8 mouse cellular contexts compared by ENCODE assay signal in genomic region chr4:149710510-149710909, GRCm38 (mm10). TPM values are rescaled to one million over a fixed set of nuclear protein-coding genes. Genes with fewer than 3 reads are reported as not detected.
DNase-seq lines count a peak whose midpoint lies in the region; ATAC-seq lines count a peak whose summit lies in the region.

No protein-coding gene starts in this region.

- peak; percentile 66 for ATAC-seq in limb, embryonic 11.5 days (ENCODE audit: insufficient number of reproducible peaks, low FRiP score, low TSS enrichment, low read depth)
- 0 out of 2 replicates have a peak, but pooled peaks have one; percentile 55 for ATAC-seq in hindbrain, embryonic 13.5 days (ENCODE audit: low FRiP score)
- ATAC-seq in midbrain, embryonic 13.5 days: peak; percentile 72; the same call in 1 of the 2 replicates

- no peak overlapping the region for H3K27ac ChIP-seq in limb, embryonic 11.5 days (replicated peaks; ENCODE audit: low read depth, low read length)
- H3K27ac ChIP-seq in limb, embryonic 10.5 days: no peak overlapping the region
- no peak overlapping the region for H3K27ac ChIP-seq in hindbrain, embryonic 13.5 days
- H3K27ac ChIP-seq in midbrain, embryonic 13.5 days: no peak overlapping the region

- H3K36me3 ChIP-seq in limb, embryonic 11.5 days (ENCODE audit: control insufficient read depth, insufficient read depth, low read length): peaks cover 4% of the 10 kb centered on the region; the same call in 1 of the 2 replicates
- peaks cover 12% of the 10 kb centered on the region for H3K36me3 ChIP-seq in limb, embryonic 10.5 days
- H3K36me3 ChIP-seq in hindbrain, embryonic 13.5 days: peaks cover 9% of the 10 kb centered on the region
- peaks cover 10% of the 10 kb centered on the region for H3K36me3 ChIP-seq in midbrain, embryonic 13.5 days

- H3K27me3 ChIP-seq in limb, embryonic 11.5 days (ENCODE audit: control insufficient read depth, insufficient read depth, low read length): no peaks in the 10 kb centered on the region
- H3K27me3 ChIP-seq in limb, embryonic 10.5 days (ENCODE audit: low read depth, poor library complexity, severe bottlenecking): no peaks in the 10 kb centered on the region
- H3K27me3 ChIP-seq in hindbrain, embryonic 13.5 days: no peaks in the 10 kb centered on the region
- no peaks in the 10 kb centered on the region for H3K27me3 ChIP-seq in midbrain, embryonic 13.5 days

- intact Hi-C loops in left cerebral cortex, postnatal 25 days (cut with DNase I): loop anchor here (2.0 to 5.0 kb wide), 2 partner anchors 60 to 163 kb away; no protein-coding TSS in a partner anchor

- no peak overlapping the region for H3K9ac ChIP-seq in limb, embryonic 11.5 days (ENCODE audit: low read length)
- H3K9ac ChIP-seq in hindbrain, embryonic 13.5 days: no peak overlapping the region
- no peak overlapping the region for H3K9ac ChIP-seq in midbrain, embryonic 13.5 days (replicated peaks)

- 20% methylated on average over 5 of the region's 5 CpGs for WGBS in limb, embryonic 11.5 days
- WGBS in limb, embryonic 10.5 days: 19% methylated on average over 5 of the region's 5 CpGs
- WGBS in hindbrain, embryonic 13.5 days: 22% methylated on average over 5 of the region's 5 CpGs
- 21% methylated on average over 5 of the region's 5 CpGs for WGBS in midbrain, embryonic 13.5 days

- no peak overlapping the region for H3K4me2 ChIP-seq in limb, embryonic 11.5 days (ENCODE audit: low read depth, severe bottlenecking)
- no peak overlapping the region for H3K4me2 ChIP-seq in hindbrain, embryonic 13.5 days
- no peak overlapping the region for H3K4me2 ChIP-seq in midbrain, embryonic 13.5 days (replicated peaks)

- H3K4me3 ChIP-seq in limb, embryonic 11.5 days (ENCODE audit: low read depth, low read length): no peak overlapping the region
- no peak overlapping the region for H3K4me3 ChIP-seq in limb, embryonic 10.5 days
- no peak overlapping the region for H3K4me3 ChIP-seq in hindbrain, embryonic 13.5 days
- H3K4me3 ChIP-seq in midbrain, embryonic 13.5 days (replicated peaks): no peak overlapping the region

- no peaks in the 10 kb centered on the region for H3K4me1 ChIP-seq in limb, embryonic 11.5 days (ENCODE audit: control insufficient read depth, insufficient read depth, low read length)
- H3K4me1 ChIP-seq in limb, embryonic 10.5 days: peaks cover 15% of the 10 kb centered on the region
- H3K4me1 ChIP-seq in hindbrain, embryonic 13.5 days (replicated peaks): peaks cover 11% of the 10 kb centered on the region
- H3K4me1 ChIP-seq in midbrain, embryonic 13.5 days (replicated peaks): 0 out of 2 replicates have a peak, but pooled peaks cover 6% of the 10 kb centered on the region

- no peaks in the 10 kb centered on the region for H3K9me3 ChIP-seq in limb, embryonic 11.5 days (ENCODE audit: control insufficient read depth, low read length)
- no peaks in the 10 kb centered on the region for H3K9me3 ChIP-seq in limb, embryonic 10.5 days (replicated peaks)
- H3K9me3 ChIP-seq in hindbrain, embryonic 13.5 days: no peaks in the 10 kb centered on the region
- H3K9me3 ChIP-seq in midbrain, embryonic 13.5 days: no peaks in the 10 kb centered on the region

- DNase-seq in limb, embryonic 11.5 days (ENCODE audit: low spot score): peak; percentile 53
- no peak for DNase-seq in limb, embryonic 10.5 days (ENCODE audit: low spot score)
- peak; percentile 70 for DNase-seq in WW6 (ENCODE audit: low read depth, low spot score)
- peak; percentile 73 for DNase-seq in fibroblast of lung, adult 2 months (ENCODE audit: low read depth)
- DNase-seq in left cerebral cortex, postnatal 25 days (ENCODE audit: low spot score in 2 of 2): peak; percentile 58 to 81
- peak; percentile 64 for DNase-seq in telencephalon, adult 2 months (ENCODE audit: low read depth, low spot score)

RNA-seq across cellular contexts. Expression of gene Pik3cd, which starts 8.1 kb away (rescaled TPM):
- polyA plus RNA-seq in limb, embryonic 11.5 days (2014; fragmentation: Nextera tagmentation; extraction: Ambion mirVana): 2.7 and 2.9 TPM in 2 replicates
- polyA plus RNA-seq in limb, embryonic 10.5 days (2016; fragmentation: Nextera tagmentation; extraction: Ambion mirVana): 2.7 and 3.4 TPM in 2 replicates
- polyA plus RNA-seq in hindbrain, embryonic 13.5 days (2015; fragmentation: Nextera tagmentation; extraction: Ambion mirVana): 17.1 and 18.1 TPM in 2 replicates
- 10 to 100 TPM; 20.0 to 25.9 TPM for total RNA-seq in left cerebral cortex, postnatal 25 days (2021)
- polyA plus RNA-seq in midbrain, embryonic 13.5 days (2015; fragmentation: Nextera tagmentation; extraction: Ambion mirVana): 13.2 and 13.7 TPM in 2 replicates

RNA-seq across cellular contexts. Expression of gene Tmem201, which starts 27.3 kb away (rescaled TPM):
- polyA plus RNA-seq in limb, embryonic 11.5 days (2014; fragmentation: Nextera tagmentation; extraction: Ambion mirVana): 24.6 and 26.2 TPM in 2 replicates
- 50.7 and 52.1 TPM in 2 replicates for polyA plus RNA-seq in limb, embryonic 10.5 days (2016; fragmentation: Nextera tagmentation; extraction: Ambion mirVana)
- 36.3 and 41.2 TPM in 2 replicates for polyA plus RNA-seq in hindbrain, embryonic 13.5 days (2015; fragmentation: Nextera tagmentation; extraction: Ambion mirVana)
- total RNA-seq in left cerebral cortex, postnatal 25 days (2021): 10 to 100 TPM; 59.6 to 65.5 TPM
- polyA plus RNA-seq in midbrain, embryonic 13.5 days (2015; fragmentation: Nextera tagmentation; extraction: Ambion mirVana): 37.7 and 40.6 TPM in 2 replicates
